Mouse (Mus musculus) liver, embryonic 15.5 days (tissue): Measurements from ENCODE around the gene Fbxl22. TPM values are rescaled to one million over a fixed set of nuclear protein-coding genes. Genes with fewer than 3 reads are reported as not detected.
A peak's percentile ranks its signal among the peaks of the same experiment; 100 is the strongest.

ENCODE experiments used
- ATAC-seq: fragments of 200-750 bp; cut with Nextera tagmentation; 2 replicates; pipeline ENCODE4 v1.8.0; 2017; ENCODE audit warnings: moderate number of reproducible peaks, mild to moderate bottlenecking, moderate library complexity; ENCODE audit not compliant: insufficient read depth
- H3K27ac ChIP-seq: fragments of 300-500 bp; sonication (generic); replicated peaks from 2 replicates; pipeline ENCODE4 v1.5.1; 2015; ENCODE audit warnings: mild to moderate bottlenecking, inconsistent platforms
- H3K27me3 ChIP-seq: fragments of 300-500 bp; sonication (generic); 2 replicates; pipeline ENCODE4 v1.6.1; 2015; ENCODE audit warnings: mild to moderate bottlenecking, inconsistent platforms
- H3K36me3 ChIP-seq: fragments of 300-500 bp; sonication (generic); replicated peaks from 2 replicates; pipeline ENCODE4 v1.6.1; 2015; ENCODE audit warnings: moderate library complexity, mild to moderate bottlenecking, inconsistent platforms
- H3K4me1 ChIP-seq: fragments of 300-500 bp; sonication (generic); replicated peaks from 2 replicates; pipeline ENCODE4 v1.6.1; 2015; ENCODE audit warnings: inconsistent platforms
- H3K4me2 ChIP-seq: fragments of 300-500 bp; sonication (generic); 2 replicates; pipeline ENCODE4 v1.6.1; 2015; ENCODE audit warnings: moderate library complexity, mild to moderate bottlenecking, inconsistent platforms
- H3K4me3 ChIP-seq: fragments of 300-500 bp; sonication (generic); replicated peaks from 2 replicates; pipeline ENCODE4 v1.5.1; 2015; ENCODE audit warnings: mild to moderate bottlenecking, inconsistent platforms
- H3K9ac ChIP-seq: fragments of 300-500 bp; sonication (generic); 2 replicates; pipeline ENCODE4 v1.6.1; 2015; ENCODE audit warnings: moderate library complexity, mild to moderate bottlenecking, inconsistent platforms
- H3K9me3 ChIP-seq: fragments of 300-500 bp; sonication (generic); replicated peaks from 2 replicates; pipeline ENCODE4 v1.6.1; 2016; ENCODE audit warnings: inconsistent platforms
- WGBS: fragments of 180-500 bp; shearing (Covaris S2); methylation state at CpG from one replicate; pipeline ENCODE4 v1.1.7; 2015; ENCODE audit warnings: mixed read lengths; ENCODE audit not compliant: insufficient replicate concordance; 5-methylcytosine and 5-hydroxymethylcytosine counted together
- polyA plus RNA-seq: library from polyadenylated mRNA; unstranded; fragments of >200 nt; fragmentation: Nextera tagmentation; extraction: Ambion mirVana; gene quantifications from 2 replicates; pipeline ENCODE4 v1.2.1, GENCODE M21; 2015

Fbxl22 gene
- polyA plus RNA-seq, 1 experiment from 2014 or later = 1.5 TPM

GRCm38 (mm10) chr9:66516296-66516940 is 2.0 kb upstream of the Fbxl22 start:
- H3K4me2 ChIP-seq = no peak overlapping the region
- no peak overlapping the region for H3K9ac ChIP-seq
- H3K36me3 ChIP-seq = peaks cover 78% of the 10 kb centered on the region
- H3K9me3 ChIP-seq = no peaks in the 10 kb centered on the region
- peaks cover 33% of the 10 kb centered on the region for H3K4me1 ChIP-seq
- WGBS = 76% methylated on average over 6 of the region's 6 CpGs
- H3K27ac ChIP-seq = no peak overlapping the region
- no peak overlapping the region for H3K4me3 ChIP-seq
- ATAC-seq = no peak
- H3K27me3 ChIP-seq = no peaks in the 10 kb centered on the region

- Histone ChIP-seq H3K4me2 (no peak overlapping the region), H3K27me3 (no peaks in the 10 kb centered on the region), H3K9me3 (no peaks in the 10 kb centered on the region), H3K9ac (no peak overlapping the region), H3K27ac (no peak overlapping the region), H3K36me3 (peaks cover 75% of the 10 kb centered on the region), H3K4me3 (no peak overlapping the region), H3K4me1 (peaks cover 39% of the 10 kb centered on the region)
- ATAC-seq = no peak
- 86% methylated on average over 10 of the region's 10 CpGs for WGBS
These were observed 1.4 kb upstream of the Fbxl22 start for GRCm38 (mm10) chr9:66515680-66516210.

- no peak for ATAC-seq
These were observed 722 bp upstream of the Fbxl22 start for GRCm38 (mm10) chr9:66515115-66515514.

GRCm38 (mm10) chr9:66513661-66514255 is 635 bp downstream of the Fbxl22 start:
- H3K4me3 ChIP-seq = no peak overlapping the region
- peaks cover 75% of the 10 kb centered on the region for H3K36me3 ChIP-seq
- 87% methylated on average over 4 of the region's 4 CpGs for WGBS
- no peak overlapping the region for H3K4me2 ChIP-seq
- no peak overlapping the region for H3K27ac ChIP-seq
- ATAC-seq = no peak
- no peak overlapping the region for H3K9ac ChIP-seq
- no peaks in the 10 kb centered on the region for H3K27me3 ChIP-seq
- H3K4me1 ChIP-seq = peaks cover 53% of the 10 kb centered on the region
- H3K9me3 ChIP-seq = no peaks in the 10 kb centered on the region

More at GRCm38 (mm10) chr9:66515115-66515514, 722 bp upstream of the Fbxl22 start:
- 46% methylated on average over 2 of the region's 2 CpGs for WGBS
- Histone ChIP-seq H3K27me3 (no peaks in the 10 kb centered on the region), H3K27ac (no peak overlapping the region), H3K4me2 (no peak overlapping the region), H3K4me1 (peaks cover 46% of the 10 kb centered on the region), H3K9ac (no peak overlapping the region), H3K36me3 (peaks cover 74% of the 10 kb centered on the region), H3K4me3 (no peak overlapping the region), H3K9me3 (no peaks in the 10 kb centered on the region)

GRCm38 (mm10) chr9:66513150-66513549 is 1.2 kb downstream of the Fbxl22 start:
- ATAC-seq = no peak
- Histone ChIP-seq H3K4me1 (peaks cover 53% of the 10 kb centered on the region), H3K36me3 (peaks cover 75% of the 10 kb centered on the region), H3K4me2 (0 out of 2 replicates have a peak overlapping the region, but pooled peaks have one; percentile 11), H3K4me3 (no peak overlapping the region), H3K9me3 (no peaks in the 10 kb centered on the region), H3K27me3 (no peaks in the 10 kb centered on the region), H3K9ac (no peak overlapping the region), H3K27ac (0 out of 2 replicates have a peak overlapping the region, but pooled peaks have one; percentile 93)

- Histone ChIP-seq H3K4me3 (peak overlapping the region; percentile 69), H3K27me3 (no peaks in the 10 kb centered on the region), H3K27ac (peak overlapping the region; percentile 93), H3K9ac (peak overlapping the region; percentile 78), H3K4me1 (peaks cover 56% of the 10 kb centered on the region), H3K36me3 (peaks cover 75% of the 10 kb centered on the region), H3K4me2 (peak overlapping the region; percentile 97), H3K9me3 (no peaks in the 10 kb centered on the region)
- under 1% methylated on average over 8 of the region's 8 CpGs for WGBS
- peak; percentile 68 for ATAC-seq
These were observed 2.1 kb downstream of the Fbxl22 start for GRCm38 (mm10) chr9:66512351-66512671.

GRCm38 (mm10) chr9:66511580-66512350 is 2.6 kb downstream of the Fbxl22 start:
- Histone ChIP-seq H3K9me3 (no peaks in the 10 kb centered on the region), H3K4me2 (peak overlapping the region; percentile 97), H3K36me3 (peaks cover 75% of the 10 kb centered on the region), H3K4me1 (peaks cover 61% of the 10 kb centered on the region), H3K27me3 (no peaks in the 10 kb centered on the region), H3K9ac (peak overlapping the region; percentile 78), H3K27ac (peak overlapping the region; percentile 93), H3K4me3 (peak overlapping the region; percentile 69)
- ATAC-seq = peak; percentile 85
- WGBS = under 1% methylated on average over 78 of the region's 78 CpGs

GRCm38 (mm10) chr9:66510944-66511343 is 3.4 kb downstream of the Fbxl22 start:
- H3K4me1 ChIP-seq = peaks cover 70% of the 10 kb centered on the region
- H3K27ac ChIP-seq = peak overlapping the region; percentile 93
- no peaks in the 10 kb centered on the region for H3K27me3 ChIP-seq
- peak overlapping the region; percentile 78 for H3K9ac ChIP-seq
- WGBS = 4% methylated on average over 2 of the region's 2 CpGs
- H3K36me3 ChIP-seq = peaks cover 75% of the 10 kb centered on the region
- no peaks in the 10 kb centered on the region for H3K9me3 ChIP-seq
- ATAC-seq = no peak
- H3K4me2 ChIP-seq = peak overlapping the region; percentile 97
- peak overlapping the region; percentile 69 for H3K4me3 ChIP-seq

- peaks cover 74% of the 10 kb centered on the region for H3K4me1 ChIP-seq
- WGBS = 86% methylated on average over 7 of the region's 7 CpGs
- H3K9ac ChIP-seq = no peak overlapping the region
- ATAC-seq = no peak
- H3K27ac ChIP-seq = peak overlapping the region; percentile 93; the same call in 1 of the 2 replicates
- peak overlapping the region; percentile 69 for H3K4me3 ChIP-seq
- no peaks in the 10 kb centered on the region for H3K9me3 ChIP-seq
- peak overlapping the region; percentile 97 for H3K4me2 ChIP-seq
- peaks cover 76% of the 10 kb centered on the region for H3K36me3 ChIP-seq
- no peaks in the 10 kb centered on the region for H3K27me3 ChIP-seq
These were observed 4.0 kb downstream of the Fbxl22 start for GRCm38 (mm10) chr9:66510351-66510841.

GRCm38 (mm10) chr9:66508890-66509399 is 5.4 kb downstream of the Fbxl22 start:
- no peaks in the 10 kb centered on the region for H3K9me3 ChIP-seq
- WGBS = 68% methylated on average over 4 of the region's 4 CpGs
- H3K27ac ChIP-seq = 0 out of 2 replicates have a peak overlapping the region, but pooled peaks have one; percentile 19
- H3K4me2 ChIP-seq = no peak overlapping the region
- H3K4me1 ChIP-seq = peaks cover 81% of the 10 kb centered on the region
- H3K27me3 ChIP-seq = no peaks in the 10 kb centered on the region
- no peak overlapping the region for H3K4me3 ChIP-seq
- peaks cover 76% of the 10 kb centered on the region for H3K36me3 ChIP-seq
- H3K9ac ChIP-seq = no peak overlapping the region
- no peak for ATAC-seq

GRCm38 (mm10) chr9:66507684-66508083 is 6.7 kb downstream of the Fbxl22 start:
- no peaks in the 10 kb centered on the region for H3K9me3 ChIP-seq
- ATAC-seq = no peak
- H3K4me3 ChIP-seq = no peak overlapping the region
- peaks cover 77% of the 10 kb centered on the region for H3K36me3 ChIP-seq
- no peak overlapping the region for H3K9ac ChIP-seq
- H3K4me1 ChIP-seq = peaks cover 79% of the 10 kb centered on the region
- H3K27ac ChIP-seq = peak overlapping the region; percentile 43
- H3K4me2 ChIP-seq = no peak overlapping the region
- WGBS = 81% methylated on average over 3 of the region's 3 CpGs
- H3K27me3 ChIP-seq = no peaks in the 10 kb centered on the region
